Mouse (Mus musculus) v-Abl transformed pro-B cells (cell line): ENCODE measurements around the gene Lclat1.
"Not testable (repeated sequence)": the region's sequence is repeated elsewhere in the genome, so short reads cannot be mapped to it uniquely, and the experiment has no call there.

Source experiments
- in situ Hi-C, 2 experiments: fragments of 400-800 bp; cut with MboI; formaldehyde crosslinking; loops; one replicate each; pipeline ENCODE4 v1.15.1; 2025; ENCODE audit not compliant: unreplicated experiment in 2 of 2

Gene Lclat1

DNA sequence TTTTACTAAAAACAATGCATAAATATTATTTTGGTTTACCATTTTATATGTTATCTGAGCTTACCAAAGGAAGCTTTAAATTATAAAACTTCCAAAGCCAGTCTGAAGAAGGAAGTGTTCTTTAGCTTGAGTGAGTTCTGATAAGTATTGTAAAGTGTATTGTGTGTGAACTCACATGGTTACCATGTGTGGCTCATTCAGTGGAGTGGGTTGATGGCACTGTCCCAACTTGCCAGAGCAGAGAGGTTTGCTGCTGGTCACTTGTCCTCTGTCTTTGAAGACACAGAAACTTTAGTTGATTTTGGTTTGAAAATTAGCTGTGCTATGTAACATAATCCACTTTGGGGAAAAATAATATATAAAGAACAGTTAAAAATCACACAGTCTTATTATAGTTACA is 19.1 kb downstream of the Lclat1 start:
- in situ Hi-C loops: no loop called here

DNA sequence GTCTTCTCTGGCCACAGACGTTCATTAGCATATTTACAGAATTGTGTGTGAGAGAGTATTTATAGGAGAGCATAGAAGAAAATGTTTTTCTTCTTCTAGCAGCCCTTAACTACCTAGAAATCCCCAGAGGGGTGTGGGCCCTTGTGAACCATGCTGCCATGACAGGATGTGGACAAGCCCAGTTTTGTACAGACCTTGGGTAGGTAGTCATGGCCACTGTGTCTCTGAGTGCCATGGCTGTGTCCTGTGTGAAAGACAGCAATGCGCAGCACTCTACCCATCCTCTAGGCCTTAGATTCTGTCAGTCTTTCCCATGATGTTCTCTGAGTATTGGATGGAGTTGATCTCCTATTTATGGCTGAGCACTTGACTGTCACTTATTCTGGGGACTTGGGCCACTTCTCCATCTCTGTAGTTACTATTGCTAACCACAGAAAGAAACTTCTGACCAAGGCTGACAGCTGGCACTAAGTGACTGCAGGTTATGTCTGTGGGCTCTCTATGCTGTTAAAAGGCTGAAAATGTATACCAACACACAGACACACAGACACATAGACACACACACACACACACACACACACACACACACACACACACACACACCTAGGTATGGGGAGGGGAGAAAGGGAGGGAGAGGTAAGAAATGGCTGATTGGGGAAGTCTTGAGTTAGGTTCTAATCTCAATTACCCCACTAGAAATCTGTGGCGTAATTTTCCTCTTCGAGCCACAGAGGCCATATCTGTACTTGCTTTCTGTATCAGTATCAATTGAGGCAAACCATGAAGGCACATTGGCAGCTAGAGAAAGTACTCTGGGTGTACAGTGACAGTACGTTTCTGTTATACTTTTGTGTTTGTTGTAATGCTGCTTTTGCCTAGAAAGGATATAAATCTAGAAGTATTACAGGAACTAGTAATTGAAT is 29.0 kb downstream of the Lclat1 start:
- in situ Hi-C loops: no loop called here

DNA sequence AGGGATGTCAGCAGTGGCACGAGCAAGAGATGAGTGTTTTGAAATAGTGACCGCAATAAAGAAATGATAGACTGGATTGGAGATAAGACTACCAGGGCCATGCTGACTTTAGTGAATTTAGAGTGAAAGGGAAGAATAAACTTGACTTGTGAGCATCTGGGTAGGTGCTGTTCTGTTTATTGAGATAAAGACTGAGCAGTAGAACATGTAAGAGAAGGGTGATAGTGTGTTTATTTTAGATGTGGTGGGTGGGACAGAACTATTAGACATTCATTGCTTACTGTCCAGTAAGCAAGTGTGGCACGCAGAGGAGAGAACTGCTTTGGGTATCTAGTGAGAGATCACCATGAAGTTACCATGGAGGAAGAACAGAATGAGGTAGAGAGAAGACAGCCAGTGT is 30.4 kb downstream of the Lclat1 start:
- in situ Hi-C loops: no loop called here

DNA sequence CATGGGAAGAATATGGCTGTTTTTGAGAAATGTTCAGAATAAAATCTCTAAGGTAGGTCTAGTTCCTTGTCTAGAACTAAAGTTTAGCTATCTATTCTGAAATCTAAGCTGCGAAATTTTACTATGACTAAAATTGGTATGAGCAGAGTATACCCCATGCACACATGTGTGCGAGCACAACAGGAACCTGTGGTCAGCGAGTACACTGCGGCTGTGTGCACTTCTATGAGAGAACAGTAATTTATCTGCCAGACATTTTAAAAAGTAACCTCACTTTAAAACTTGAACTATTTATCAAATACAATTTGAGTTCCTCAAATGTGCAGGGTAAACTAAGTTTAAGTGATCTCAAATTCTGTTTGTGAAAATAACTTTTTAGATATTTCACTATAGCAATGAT is 34.2 kb downstream of the Lclat1 start:
- in situ Hi-C loops: no loop called here

DNA sequence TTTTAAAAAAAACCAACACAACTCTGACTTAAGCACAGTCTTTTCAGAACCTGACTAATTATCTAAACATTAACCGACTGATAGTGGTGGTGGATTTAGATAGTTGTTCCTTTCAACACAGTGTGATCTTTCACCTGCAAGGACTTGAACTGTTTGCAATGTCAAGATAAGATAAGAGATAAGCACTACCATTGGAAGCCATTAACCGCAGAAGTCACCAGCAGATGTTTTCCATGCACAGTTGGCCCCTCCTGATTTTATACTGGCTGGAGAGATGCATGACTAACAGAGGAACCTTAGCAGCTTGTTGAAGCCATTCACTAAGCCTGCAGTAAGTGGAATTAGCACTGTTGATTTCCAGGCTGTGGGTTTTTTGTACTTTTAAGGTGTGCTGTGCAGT is 34.7 kb downstream of the Lclat1 start:
- in situ Hi-C loops: no loop called here

DNA sequence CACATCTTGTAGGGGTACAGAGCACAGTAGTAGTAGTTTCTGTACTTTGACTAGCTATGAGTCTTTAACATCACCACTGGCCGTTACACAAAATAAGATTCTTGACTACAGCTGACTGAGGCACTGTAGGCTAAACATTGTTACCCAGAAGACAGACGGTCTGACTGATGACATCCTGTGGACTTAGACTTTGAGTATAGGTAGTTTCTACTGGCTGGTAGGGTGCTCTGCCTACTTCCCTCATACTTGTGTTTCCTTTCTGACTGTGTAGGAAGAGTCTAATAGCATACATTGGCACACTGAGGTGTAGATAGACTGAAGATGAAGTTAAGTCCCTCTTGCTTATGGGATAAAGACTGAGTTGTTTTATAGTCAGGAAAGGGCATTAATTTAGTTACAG is 37.6 kb downstream of the Lclat1 start:
- in situ Hi-C loops: no loop called here

DNA sequence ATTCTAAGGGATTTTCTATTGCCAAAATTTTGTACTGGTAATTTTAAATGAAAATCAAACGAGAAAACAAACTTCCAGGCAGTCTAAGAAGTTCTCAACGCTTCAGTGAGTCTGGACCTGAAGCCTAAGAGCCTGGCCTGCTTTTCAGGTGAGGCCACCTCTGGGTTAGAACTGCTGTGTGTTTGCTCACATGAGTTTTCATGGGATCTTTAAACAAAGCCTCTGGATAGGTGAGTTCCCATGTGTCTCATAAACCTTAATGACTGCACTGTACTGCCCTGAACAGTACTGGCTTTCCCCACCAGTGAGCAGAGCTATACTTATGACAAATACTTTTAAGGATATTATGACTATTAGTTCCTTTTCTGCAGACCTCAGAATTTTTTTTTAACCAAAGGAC is 40.8 kb downstream of the Lclat1 start:
- in situ Hi-C loops: no loop called here

DNA sequence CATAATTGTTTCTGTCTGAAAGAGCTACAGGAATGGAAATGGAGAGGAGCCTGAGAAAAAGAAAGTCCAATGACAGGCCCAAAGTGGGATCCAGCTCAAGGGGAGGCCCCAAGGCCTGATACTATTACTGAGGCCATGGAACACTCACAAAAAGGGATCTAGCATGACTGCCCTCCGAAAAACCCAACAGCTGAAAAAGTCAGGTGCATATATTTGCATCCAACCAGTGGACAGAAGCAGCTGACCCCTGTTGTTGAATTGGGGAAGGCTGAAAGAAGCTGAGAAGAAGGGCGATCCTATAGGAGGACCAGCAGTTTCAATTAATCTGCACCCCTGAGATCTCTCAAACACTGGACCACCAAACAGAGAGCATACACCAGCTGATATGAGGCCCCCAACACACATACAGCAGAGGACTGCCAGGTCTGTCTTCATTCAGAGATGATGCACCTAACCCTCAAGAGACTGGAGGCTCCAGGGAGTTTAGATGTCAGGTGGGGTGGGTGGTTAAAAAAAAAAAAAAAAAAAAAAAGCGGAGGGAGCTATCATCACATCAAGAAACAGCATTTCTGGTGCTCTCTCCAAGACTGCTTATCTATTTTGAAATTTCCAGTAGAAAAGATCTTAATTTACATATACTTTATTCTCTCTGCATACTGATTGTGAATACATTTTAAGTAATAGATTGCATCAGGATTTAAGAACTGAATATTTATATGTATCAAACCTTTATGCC is 45.2 kb downstream of the Lclat1 start:
- in situ Hi-C loops: not testable (repeated sequence)

DNA sequence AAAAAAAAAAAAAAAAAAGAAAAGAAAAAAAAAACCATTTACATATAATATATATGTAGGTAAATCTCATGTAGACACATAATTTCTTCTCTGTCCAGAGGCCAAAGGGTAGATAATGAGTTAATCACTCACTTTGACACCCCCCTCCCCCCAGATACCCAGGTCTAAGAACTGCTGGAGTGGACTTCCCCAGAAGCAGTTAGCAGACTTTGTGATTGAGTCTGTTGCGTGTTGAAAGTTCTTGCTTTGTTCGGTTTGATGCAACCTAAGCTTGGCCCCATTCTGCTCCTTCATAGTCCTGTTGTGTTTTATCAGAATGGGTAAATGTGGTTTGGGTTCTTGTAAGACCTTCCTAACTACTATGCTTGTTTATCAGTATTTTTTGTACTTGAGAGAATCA is 45.9 kb downstream of the Lclat1 start:
- in situ Hi-C loops: no loop called here

DNA sequence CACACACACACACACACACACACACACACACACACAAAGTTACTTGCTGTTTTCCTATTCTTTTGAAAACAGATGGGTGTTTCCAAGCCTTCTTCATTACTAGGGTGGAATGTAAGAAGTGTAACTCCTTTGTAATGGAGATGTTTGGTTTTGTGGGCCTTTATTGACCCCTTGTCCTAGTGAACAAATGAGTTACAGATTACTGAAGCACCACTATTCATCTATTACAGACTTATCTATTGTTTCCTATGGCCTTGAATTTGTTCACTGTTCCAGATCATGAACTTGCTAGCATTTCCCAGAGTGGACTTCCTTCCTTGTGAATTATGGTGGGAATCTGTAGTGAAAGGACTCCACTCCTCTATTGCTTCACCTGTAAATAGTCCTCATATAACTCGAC is 48.8 kb downstream of the Lclat1 start:
- in situ Hi-C loops: no loop called here

DNA sequence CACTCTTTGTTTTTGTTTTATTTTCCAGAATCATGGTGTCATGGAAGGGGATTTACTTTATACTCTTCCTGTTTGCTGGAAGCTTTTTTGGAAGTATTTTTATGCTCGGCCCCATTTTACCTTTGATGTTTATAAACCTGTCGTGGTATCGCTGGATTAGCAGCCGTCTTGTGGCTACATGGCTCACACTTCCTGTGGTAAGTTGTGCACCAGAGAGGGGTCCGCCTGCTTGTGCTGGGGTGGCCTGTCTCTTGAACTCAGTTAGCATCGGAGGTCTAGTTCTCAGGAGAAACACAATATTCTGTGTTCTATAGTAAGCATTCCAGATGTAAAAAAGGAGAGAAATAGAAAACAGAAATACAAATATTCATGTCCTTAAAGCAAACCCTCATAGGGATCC is 54.0 kb downstream of the Lclat1 start:
- in situ Hi-C loops: no loop called here

DNA sequence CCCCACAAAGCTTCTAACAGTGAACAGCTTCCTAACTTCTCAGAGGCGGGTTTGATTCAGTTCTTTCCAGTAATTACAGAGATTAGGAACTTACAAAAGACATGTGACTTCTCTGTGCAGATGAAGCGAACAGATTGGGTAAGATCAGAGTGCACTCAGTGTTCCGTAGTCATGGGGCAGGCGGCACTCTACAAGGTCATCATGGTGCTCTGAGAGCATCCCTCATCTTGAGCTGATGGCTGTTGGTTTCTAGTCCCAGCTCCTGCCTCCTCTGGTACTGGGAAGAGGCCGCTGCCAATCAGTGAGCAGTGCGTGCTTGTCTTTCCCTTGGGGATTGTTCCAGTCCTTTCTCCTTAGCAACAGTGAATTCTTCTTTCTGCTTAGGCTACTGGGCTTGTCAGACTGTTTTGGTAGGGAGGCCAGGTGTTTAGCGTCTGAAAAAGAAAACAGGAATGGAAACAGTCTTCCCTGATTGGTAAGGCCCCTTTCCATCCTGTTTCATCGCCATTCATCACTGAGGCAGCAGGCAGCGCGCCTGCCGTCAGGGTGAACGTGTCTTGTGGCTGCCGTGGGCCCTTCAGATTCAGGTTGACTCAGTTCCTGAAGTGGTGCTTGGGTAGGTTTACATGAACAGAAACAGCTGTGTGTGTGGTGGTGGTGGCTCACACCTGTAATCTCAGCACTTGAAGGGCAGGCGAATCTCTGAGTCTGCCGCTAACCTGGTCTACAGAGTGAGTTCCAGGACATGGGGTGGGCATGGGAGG is 54.8 kb downstream of the Lclat1 start:
- in situ Hi-C loops: no loop called here

DNA sequence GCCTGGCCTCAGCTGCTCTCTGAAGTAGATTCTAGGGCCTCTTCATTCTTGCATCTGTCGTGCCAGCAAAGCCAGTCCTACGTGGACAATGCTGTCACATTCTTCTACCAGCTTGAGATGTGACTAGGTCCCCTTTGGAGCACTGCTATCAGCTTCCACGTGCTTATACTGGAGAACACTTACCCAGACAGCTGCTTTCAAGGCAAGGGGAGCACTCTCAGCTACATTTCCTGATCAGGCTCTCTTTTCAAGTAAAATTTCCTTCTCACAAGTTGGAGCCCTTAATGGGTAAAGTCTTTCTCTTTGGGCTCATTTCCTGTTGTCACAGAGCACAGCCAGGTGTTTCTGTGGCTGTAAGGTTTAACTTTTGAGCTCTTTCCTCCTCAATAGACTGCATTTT is 55.8 kb downstream of the Lclat1 start:
- in situ Hi-C loops: no loop called here

DNA sequence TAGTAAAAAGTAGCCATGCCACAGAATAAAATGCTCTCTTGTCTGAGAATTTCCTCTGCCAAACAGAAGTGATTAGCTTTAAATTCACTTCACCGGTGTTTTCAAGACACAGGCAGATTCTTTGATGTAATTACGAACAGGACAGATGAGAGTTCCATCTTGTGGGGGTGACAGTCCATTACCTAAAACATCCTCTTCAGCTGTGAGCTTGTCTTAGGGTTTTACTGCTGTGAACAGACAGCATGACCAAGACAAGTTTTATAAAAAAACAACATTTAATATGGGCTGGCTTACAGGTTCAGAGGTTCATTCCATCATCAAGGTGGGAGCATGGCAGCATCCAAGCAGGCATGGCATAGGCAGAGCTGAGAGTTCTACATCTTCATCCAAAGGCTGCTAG is 56.3 kb downstream of the Lclat1 start:
- in situ Hi-C loops: no loop called here

DNA sequence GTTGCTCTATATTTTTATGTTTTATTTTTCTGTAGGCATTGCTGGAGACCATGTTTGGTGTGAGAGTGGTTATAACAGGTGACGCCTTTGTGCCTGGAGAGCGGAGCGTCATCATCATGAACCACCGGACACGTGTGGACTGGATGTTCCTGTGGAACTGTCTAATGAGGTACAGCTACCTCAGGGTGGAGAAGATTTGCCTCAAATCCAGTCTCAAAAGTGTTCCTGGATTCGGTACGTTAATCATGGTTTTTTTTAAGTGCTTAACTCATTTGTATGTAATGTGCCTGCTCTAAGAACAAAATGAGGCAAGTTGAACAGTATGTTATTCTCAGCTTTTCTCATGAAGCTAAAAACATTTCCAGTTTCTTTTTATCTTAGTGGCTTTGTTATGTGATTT is 61.7 kb downstream of the Lclat1 start:
- in situ Hi-C loops: no loop called here

DNA sequence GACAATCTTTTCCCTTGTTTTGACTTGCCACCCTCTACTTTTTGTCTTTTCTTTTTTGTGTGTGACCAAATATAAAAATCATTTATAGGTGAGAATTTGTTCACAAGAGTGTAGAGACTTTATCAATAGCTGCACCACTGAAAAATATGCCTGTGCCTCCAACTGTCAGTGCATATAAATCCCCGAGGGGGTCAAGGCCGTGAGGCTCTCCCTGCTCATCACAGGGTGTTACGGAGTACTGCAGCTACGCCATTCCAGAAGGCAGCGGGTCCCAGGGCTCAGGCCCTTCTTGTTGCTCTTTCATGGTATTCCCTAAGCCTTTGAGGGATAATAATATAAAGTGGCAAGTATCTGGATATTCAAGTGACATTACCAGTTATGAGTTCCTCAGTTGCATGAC is 62.4 kb downstream of the Lclat1 start:
- in situ Hi-C loops: no loop called here

DNA sequence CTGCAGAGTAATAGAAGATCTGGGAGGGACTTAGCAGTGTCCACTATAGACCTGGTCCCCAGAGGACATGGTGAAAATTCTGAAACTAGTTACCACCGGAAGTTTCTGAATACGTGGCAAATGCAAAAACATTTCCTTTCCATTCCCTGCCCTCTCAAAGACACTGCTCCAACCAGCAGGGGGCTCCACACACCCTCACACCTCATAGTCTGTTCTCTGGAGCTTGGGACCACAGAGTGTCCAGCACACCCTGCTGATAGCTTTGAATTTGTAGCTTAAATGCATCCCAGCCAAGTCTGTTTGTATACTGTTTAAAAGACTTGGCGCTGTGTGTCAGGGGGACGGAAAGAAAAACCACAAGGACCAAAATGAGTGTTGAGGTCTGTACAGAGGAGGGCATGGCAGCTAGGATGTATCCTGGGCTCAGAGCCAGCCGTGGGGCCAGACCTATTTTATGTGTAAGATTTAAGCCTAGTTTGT is 66.3 kb downstream of the Lclat1 start:
- in situ Hi-C loops: no loop called here

DNA sequence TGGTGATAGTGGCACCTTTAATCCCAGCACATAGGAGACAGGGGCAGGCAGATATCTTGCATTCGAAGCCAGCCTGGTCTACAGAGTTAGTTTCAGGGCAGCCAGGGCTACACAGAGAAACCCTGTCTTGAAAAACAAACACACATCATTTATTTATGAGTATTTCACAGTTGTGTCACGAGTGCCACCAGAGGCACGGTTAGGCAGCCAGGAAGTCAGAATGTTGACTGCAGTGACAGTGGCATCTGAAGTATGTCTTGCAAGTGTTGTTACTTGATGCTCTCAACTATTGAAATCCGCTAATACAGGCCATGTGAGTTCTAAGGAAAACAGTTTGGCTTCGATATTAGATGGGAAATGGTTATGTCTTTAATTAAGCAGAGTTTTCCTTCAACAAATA is 67.9 kb downstream of the Lclat1 start:
- in situ Hi-C loops: loop anchor here in 1 of 2 experiments (25.0 kb wide), 1 partner anchor 712 kb away; no protein-coding TSS in a partner anchor

DNA sequence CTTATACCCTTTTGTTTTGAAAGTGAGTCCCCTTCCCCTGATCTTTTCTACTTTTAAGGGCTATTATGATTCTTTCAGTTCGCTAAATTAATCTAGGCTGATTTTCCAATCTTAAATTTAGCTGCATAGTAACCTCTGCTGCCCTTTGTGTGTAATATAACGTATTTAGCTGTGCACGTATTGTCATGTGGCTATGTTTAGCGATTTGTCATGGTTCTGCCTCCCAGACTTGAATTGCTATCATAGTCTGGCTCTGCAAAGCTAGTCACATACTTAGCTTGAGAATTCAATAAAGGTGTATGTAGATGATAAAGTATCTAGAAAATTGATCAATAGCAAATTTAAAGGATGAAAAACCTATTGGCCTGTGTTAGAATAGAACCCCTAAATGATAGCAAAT is 69.3 kb downstream of the Lclat1 start:
- in situ Hi-C loops: loop anchor here in 1 of 2 experiments (25.0 kb wide), 1 partner anchor 710 kb away; no protein-coding TSS in a partner anchor

DNA sequence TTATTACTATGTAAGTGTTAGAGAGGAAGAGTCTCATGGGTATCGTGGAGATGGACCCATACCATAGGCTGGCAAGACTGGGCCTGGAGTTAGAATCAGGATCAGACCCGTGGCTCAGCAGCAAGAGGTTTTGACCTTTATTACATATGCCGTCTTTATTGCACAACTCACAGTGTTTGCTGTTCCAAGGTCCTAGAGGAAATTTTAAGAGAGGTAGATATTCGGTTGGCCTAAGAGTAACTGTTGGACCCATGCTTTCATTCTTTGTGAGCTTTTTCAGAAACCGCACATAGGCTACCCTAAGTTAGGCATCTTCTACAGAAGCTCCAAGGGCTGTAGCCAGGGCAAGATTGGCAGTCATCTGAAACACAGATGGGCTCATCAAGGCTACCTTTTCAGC is 79.1 kb downstream of the Lclat1 start:
- in situ Hi-C loops: loop anchor here in 1 of 2 experiments (25.0 kb wide), 1 partner anchor 700 kb away; no protein-coding TSS in a partner anchor

DNA sequence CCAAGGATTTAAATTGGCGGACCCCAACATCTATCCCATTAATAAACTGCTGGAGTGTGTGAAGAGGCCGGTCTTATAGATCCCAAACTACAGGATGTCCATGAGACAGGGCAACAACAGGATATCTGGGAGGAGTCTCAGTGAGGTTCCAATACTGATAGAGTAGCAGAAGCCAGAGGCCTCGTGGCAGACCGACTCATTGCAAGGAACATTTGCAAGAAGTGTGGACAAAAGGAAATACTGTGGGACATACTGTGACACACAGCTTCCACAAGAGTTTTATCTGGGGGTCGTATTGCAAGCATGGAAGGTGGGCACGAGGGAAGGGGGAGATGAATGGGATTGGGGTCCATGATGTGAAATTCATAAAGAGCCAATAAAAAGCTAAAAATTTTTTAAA is 86.4 kb downstream of the Lclat1 start:
- in situ Hi-C loops: loop anchor here (5.0 to 25.0 kb wide), 7 partner anchors 97 to 693 kb away; partner anchors contain the start of gene Lbh (in 1 of the 2)
